Mouse (Mus musculus) spleen, adult 10 weeks (tissue): ENCODE measurements around the gene Gucy1b1. TPM values are rescaled to one million over a fixed set of nuclear protein-coding genes. Genes with fewer than 3 reads are reported as not detected.

Source experiments
- polyA plus RNA-seq: library from polyadenylated mRNA; stranded (reverse); fragments of 350-450 nt; fragmentation: Illumina TruSeq; extraction: RNeasy Lipid Tissue Mini Kit (QIAGEN cat#74804); gene quantifications from one replicate; pipeline ENCODE4 v1.2.3, GENCODE M21; 2015; ENCODE audit warnings: low replicate concordance; ENCODE audit not compliant: insufficient read depth

Gucy1b1 gene
- 13.2 TPM for polyA plus RNA-seq

DNA sequence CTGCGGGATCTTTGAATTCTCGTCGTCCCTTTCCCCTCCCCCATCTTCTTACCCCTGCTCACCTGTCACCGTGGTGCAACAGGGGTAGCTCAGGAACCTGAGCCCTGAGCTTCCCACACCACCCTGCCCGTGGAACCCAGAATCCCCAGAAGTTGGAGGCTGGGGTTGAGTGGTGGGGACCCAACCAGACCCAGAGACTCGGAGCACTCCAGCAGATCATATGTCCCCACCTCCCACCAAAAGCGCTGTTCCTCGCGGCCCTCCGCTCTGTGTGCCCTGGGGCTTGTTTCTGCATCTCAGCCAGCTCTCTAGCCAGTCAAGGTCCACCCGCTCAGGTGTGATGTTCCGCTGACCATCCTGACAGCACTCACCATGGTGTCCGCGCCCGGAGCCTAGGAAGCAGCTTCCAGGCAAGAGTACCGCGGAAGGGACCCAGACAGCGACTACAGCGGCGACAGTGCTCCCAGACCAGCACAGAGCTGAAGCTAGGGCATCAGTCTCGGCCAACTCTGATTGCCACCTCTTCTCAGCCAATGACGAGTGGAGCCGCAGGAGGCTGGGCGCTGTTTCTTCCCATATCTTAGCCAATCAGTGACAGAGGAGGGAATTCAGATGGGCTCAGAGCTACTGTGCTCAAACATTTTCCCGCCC lies at the start of gene Gucy1b1:
Gucy1b1 (minus strand) TSS at position 489 of the 651 bp plus-strand sequence.

Other genes starting within 250 kb of the Gucy1b1 start
- 102 TPM for gene Ctso, start 142.1 kb downstream of the Gucy1b1 start, polyA plus RNA-seq
- 0.07 TPM for gene Tdo2, start 98.5 kb downstream of the Gucy1b1 start, polyA plus RNA-seq
- not detected for gene Asic5, start 92.4 kb downstream of the Gucy1b1 start, polyA plus RNA-seq
- gene Gucy1a1, start 71.1 kb upstream of the Gucy1b1 start, polyA plus RNA-seq: 39.5 TPM